Mouse (Mus musculus) C2C12 (cell line): ENCODE results near the gene Wwc1.

Experiments
- CEBPB ChIP-seq: IDR thresholded peaks from one replicate; pipeline ENCODE4 v1.6.1; 2011; ENCODE audit warnings: low read depth, mild to moderate bottlenecking, control low read depth, moderate library complexity
- CTCF ChIP-seq: IDR thresholded peaks from one replicate; pipeline ENCODE4 v1.5.1; 2011; ENCODE audit not compliant: control insufficient read depth, insufficient read depth, insufficient read length
- FOSL1 ChIP-seq: IDR thresholded peaks from one replicate; pipeline ENCODE4 v1.8.0; 2011; ENCODE audit warnings: mild to moderate bottlenecking, low read length; ENCODE audit not compliant: poor library complexity, insufficient read depth, severe bottlenecking
- MAX ChIP-seq: IDR thresholded peaks from one replicate; pipeline ENCODE4 v1.6.1; 2011; ENCODE audit warnings: mild to moderate bottlenecking, control low read depth
- MYOD1 ChIP-seq: IDR thresholded peaks from one replicate; pipeline ENCODE4 v1.6.1; 2011; ENCODE audit warnings: low read depth; ENCODE audit not compliant: control insufficient read depth, insufficient read length
- MYOG ChIP-seq: IDR thresholded peaks from one replicate; pipeline ENCODE4 v1.6.1; 2011; ENCODE audit not compliant: control insufficient read depth, insufficient read length; ENCODE audit errors: extremely low read depth
- USF1 ChIP-seq: IDR thresholded peaks from one replicate; pipeline ENCODE4 v1.6.1; 2011; ENCODE audit warnings: low read depth, mild to moderate bottlenecking, control low read depth, moderate library complexity

DNA sequence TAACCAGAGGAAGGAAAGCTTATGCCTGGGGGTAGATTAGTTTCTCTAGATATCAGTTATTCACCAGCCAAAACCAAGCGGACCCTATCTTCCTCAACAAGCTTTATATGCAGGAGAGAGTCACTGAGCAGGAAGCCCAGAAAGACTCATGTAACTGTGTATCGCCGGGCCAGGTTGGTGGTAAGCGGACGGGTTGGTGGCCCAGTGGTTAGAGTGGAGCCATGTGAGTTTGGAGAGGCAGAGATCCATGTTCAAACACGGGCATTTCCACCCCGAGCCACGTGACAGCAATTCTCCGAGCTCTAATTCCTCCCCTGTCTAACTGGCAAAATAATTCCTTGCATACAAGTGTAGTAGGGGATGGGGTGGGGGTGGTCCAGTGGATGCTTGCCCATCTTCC, 32.4 kb downstream of the Wwc1 start:
- TF ChIP-seq MYOD1 (no peak), CTCF (no peak), USF1 (no peak), MAX (no peak), CEBPB (no peak), MYOG (no peak), FOSL1 (no peak)
